Mouse (Mus musculus) mouse embryonic stem cell (cell line): ENCODE results near the gene Chd4.
"Not testable (repeated sequence)": the region's sequence is repeated elsewhere in the genome, so short reads cannot be mapped to it uniquely, and the experiment has no call there.

ENCODE experiments used
- in situ Hi-C, 2 experiments: fragments of 300-500 bp; cut with MboI; formaldehyde crosslinking; loops; 1 replicate in 1 of 2; 3 replicates in 1 of 2; pipeline ENCODE4 v1.14.3; 2019 to 2020; ENCODE audit warnings: low sequenced_read_pairs in 2 of 2, low pct_unique_long_range_greater_than_20kb in 1 of 2, mixed read lengths in 1 of 2; ENCODE audit not compliant: unreplicated experiment in 1 of 2

The Chd4 gene

DNA sequence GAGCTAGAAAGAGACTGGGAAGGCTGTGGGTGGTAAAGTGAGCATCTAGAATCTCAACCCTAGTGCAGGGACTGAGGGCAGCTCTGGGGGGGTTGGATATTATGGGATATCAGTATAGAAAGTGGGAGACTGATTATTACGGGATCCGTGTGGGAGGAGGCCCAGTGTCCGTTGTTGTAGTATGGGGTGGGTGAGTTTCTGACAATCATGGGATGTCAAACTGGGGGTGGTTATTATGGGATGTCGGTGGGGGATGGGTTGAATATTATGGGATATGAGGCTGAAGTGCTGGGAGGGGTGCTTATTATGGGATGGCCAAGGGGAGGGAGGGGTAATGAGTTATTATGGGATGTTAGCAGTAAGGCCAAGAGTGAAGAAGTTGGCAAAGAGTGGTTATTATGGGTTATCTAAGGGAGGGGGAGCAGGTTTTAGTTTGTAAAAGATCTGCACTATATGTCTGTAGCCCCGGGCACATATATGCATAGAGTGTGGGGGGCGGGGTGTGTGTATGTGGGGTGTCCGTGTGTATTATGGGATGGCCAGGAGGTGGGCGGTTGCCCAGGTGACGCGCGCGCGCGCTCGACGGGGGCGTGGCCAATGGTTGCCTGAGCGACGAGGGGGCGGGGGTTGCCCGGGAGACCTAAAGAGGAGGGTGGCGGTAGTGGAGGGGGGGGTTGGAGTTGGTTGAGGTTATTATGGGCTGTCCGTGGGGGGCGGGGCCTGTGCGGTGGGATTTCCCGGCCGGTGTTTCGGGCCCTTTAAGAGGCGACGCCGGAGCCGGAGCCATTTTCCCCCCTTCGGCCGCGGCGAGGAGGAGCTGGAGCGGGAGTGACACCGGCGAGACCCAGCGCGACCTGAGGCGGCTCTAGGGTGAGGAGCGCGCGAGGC, at the start of gene Chd4:
Gene Chd4, plus strand, starts transcription at position 591 of the 888 bp plus-strand sequence.
- in situ Hi-C loops = no loop called here

DNA sequence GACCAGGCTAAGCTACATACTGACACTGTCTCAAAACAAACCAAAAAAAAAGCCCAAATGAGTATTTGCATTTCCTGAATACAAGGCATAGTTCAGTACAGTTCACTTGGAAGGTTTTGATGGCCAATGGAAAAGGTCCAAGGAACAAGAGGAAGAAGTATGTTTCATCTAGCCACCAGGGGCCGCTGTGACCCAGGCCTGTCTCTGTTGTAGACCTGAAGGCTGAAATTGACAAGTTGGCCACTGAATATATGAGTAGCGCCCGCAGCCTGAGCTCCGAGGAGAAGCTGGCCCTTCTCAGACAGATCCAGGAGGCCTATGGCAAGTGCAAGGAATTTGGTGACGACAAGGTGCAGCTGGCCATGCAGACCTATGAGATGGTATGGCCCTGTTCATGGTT, 49.1 kb upstream of the Chd4 start:
- in situ Hi-C loops = no loop called here

DNA sequence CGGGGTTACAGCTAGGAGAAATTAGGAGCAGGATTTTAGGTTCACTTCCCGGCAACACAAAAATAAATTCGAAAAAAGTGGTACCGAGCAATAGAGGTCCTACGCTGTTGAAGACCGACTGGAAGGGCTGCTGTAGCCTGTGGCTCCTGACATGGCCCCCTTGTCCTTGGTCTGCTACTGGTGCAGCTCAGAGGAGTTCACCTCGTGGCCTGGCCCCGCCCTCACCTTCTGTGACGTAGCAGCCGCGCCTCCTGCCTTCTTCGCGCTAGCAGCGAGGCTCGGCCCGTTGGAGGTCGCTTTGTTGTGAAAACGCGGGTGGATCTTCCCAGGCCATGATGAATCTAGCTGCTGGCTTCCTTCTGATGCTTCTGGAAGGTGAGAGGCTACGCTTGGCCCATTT, 46.1 kb upstream of the Chd4 start, which contains the start of gene Acrbp:
Gene Acrbp, plus strand, starts transcription at position 12 of the 400 bp plus-strand sequence.
- in situ Hi-C loops = no loop called here

DNA sequence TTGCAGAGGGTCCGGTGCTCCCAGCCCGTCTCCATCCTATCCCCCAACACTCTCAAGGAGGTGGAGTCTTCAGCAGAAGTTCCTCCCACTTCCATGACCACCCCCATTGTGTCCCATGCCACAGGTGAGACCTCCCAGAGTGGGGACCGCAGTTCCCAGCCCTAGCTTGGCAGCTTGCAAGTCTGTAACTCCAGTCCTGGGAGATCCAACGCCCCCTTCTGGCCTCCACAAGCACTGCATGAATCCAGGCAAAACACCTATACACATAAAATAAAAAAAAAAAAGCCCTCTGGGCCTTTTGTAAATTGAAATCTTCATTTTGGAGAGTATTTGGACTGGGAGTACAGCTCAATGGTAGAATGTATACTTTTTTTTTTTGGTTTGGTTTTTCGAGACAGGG, 44.5 kb upstream of the Chd4 start:
- in situ Hi-C loops = no loop called here

DNA sequence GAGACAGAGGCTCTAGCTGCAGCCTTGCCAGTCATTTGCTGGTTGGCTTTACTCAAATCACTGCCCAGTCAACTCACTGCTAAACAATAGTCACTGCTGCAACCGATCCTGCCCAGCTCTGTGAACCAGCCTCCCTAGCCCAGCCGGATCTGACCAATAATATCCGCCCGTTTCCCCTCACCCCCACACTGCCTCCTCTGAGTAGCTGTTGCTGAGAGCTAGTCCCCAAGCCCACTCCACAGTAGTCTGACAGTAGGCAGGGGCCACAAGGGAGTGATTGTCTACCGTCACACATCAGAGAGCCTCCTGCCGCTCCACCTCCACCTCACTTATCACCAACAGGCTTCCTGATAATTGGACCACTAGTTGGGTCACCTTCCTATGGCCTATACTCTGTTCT, 34.3 kb upstream of the Chd4 start:
- in situ Hi-C loops = no loop called here

DNA sequence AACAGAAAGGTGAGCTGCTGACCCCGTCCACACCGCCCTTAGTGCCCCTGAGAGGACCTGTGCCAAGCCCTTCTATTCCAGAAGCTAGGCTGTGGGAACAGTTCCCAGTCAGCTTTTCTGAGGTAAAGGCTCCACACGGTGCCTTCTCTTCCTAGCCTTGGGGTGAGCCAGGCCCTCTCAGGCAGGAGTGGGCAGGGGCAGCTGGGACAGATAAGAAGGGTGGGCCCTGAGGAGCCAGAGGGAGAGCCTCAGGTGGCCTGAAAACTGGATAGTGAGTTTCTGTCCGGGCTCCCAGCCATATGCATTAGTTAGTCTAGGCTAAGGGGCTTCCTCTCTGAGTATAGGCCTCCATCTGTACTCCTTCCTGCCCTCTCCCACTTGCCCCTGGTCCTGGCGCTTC, 33.3 kb upstream of the Chd4 start:
- in situ Hi-C loops = no loop called here

DNA sequence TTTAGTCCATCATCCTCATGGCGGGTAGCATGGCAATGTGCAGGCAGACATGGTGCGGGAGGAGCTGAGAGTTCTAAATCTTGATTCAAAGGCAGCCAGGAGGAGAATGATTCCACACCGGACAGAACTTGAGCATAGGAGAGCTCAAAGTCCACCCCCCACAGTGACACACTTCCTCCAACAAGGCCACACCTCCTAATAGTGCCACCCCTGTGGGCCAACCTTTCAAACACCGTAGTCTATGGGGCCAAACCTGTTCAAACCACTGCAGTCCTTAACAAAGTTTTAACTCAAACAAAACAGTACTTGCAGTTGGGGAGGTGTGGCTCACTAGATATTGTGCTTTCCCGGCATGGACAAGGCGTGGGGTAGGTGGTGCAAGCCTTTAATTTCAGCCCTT, 31.9 kb upstream of the Chd4 start:
- in situ Hi-C loops = no loop called here

DNA sequence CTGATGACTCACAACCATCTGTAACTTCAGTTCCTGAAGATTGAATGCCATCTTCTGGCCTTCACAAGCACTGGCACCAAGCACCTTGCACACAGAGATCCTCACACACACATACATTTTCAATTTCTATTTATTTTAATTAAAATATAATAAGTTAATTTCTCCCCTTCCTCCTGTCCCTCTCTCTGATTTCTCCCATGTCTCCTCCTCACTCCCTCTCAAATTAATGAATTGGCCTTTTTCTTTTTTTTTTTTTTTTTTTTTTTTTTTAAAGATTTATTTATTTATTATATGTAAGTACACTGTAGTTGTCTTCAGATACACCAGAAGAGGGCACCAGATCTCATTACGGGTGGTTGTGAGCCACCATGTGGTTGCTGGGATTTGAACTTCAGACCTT, 30.6 kb upstream of the Chd4 start:
- in situ Hi-C loops = not testable (repeated sequence)

DNA sequence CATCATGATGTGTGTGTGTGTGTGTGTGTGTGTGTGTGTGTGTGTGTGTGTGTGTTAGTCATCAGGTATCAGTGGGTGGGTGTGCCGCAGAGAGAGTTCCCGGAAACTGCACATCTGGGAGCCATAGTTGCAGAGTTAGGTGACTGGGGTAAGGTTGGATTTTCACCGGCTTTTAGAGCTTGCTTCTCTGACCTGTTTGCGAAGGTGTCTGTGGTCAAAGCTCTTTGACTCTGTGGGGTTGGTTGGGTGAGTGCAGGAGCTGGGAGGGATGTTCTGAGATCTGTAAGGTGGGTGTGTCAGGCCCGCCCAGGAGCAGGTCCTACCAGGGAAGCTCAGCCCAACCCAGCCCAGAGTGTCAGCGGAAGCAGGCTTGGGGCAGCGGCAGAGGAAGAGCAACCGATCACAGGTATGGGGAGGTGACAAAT, 28.2 kb upstream of the Chd4 start, which contains the start of gene Lpar5:
Gene Lpar5, plus strand, starts transcription at position 350 of the 425 bp plus-strand sequence.
- in situ Hi-C loops = no loop called here

DNA sequence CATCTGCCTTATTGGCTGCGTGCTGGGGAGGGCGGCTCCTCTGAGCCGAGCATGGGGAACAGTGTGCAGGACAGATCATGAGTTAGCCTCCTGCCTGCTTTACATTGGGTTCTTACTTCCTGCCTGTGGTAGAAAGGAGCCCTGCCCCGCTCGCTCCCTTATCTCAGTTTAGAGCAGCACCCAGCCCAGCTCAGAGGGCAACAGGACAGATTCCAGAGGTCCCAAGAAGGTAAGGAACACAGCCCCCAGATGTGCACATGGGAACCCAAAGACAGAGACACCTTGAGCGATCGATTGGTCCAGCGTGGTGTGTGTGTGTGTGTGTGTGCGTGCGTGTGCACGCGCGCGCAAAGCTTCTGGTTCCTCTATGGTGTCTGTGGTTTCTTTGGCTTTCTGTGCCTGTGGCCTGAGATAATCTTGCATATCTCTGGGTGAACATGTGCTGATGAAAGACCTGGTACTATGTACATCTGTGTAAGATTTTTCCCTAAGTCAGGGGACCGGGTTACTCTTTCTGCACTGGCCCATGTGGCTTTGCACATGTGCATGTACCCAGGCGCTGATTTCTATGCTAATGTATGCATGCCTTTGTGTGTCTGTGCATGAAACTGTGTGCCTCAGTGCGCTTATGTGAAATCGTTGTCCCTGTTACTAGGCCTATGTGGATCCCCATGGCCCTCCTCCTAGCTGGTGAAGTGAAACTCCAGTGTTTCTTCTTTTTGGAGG, 24.4 kb upstream of the Chd4 start:
- in situ Hi-C loops = no loop called here

DNA sequence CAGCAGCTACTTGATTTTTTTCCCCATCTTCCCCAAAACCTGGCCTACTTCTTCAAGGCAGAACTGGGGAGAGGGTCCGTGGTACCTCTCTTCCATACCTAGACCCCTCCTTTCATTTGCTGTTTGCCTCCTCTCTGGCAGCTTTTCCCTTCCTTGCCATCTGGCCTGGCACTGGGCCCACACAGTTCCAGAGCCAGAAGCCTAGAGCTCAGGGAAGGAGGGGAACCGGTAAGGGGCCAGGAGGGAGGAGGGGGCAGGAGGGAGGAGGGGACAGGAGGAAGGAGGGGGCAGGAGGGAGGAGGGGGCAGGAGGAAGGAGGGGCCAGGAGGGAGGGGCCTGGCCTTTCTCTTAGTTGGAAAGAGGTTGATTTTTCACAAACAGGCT, 23.9 kb upstream of the Chd4 start:
- in situ Hi-C loops = no loop called here

DNA sequence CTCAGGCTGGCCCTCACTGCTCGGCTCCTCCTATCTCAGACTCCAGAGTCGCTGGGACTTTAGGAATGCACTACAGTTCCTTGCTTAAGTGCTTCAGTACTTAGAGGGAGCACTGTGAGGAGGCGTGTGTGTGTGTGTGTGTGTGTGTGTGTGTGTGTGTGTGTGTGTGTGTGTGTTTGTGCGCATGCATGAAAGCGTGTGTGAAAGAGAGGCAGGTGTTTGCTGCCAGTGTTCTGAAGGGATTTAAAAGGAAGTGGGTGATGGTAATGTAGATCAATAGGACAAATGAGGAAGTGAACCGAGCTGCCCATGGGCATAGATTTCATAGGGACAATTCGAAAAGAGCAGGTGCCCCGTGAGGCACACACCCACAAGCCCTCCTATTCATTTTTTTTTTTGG, 22.0 kb upstream of the Chd4 start:
- in situ Hi-C loops = no loop called here

DNA sequence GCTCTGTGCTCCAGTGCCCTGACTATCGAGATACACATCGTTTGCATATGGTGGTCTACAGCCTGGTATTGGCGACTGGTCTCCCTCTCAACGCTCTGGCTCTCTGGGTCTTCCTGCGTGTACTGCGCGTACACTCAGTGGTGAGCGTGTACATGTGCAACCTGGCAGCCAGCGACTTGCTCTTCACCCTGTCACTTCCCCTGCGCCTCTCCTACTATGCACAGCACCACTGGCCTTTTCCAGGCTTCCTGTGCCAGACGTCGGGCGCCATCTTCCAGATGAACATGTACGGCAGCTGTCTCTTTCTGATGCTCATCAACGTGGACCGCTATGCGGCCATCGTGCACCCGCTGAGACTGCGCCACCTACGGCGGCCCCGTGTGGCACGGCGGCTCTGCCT, 14.4 kb upstream of the Chd4 start:
- in situ Hi-C loops = no loop called here

DNA sequence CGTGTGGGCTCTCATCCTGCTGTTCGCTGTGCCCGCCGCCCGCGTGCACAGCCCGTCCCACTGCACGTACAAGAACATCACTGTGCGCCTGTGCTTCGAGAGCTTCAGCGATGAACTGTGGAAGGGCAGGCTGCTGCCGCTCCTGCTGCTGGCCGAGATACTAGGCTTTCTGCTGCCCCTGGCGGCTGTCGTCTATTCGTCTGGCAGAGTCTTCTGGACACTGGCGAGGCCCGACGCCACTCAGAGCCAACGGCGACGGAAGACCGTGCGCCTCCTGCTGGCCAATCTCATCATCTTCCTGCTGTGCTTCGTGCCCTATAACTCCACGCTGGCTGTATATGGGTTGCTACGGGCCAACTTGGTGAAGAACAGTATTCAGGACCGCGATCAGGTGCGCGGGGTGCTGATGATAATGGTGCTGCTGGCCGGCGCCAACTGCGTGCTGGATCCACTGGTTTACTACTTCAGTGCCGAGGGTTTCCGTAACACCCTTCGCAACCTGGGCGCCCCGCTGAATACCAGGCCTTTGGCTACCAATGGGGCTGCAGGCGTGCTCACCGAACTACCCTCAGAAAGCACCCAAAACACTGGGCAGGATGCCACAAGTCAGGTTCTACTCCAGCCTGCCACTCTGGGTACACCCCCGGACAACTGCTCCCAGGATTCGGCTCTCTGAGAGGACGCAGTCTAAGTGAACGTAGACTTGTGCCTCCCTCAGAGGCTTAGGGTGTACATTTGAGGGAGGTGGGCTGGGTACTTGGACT, 13.8 kb upstream of the Chd4 start:
- in situ Hi-C loops = no loop called here

DNA sequence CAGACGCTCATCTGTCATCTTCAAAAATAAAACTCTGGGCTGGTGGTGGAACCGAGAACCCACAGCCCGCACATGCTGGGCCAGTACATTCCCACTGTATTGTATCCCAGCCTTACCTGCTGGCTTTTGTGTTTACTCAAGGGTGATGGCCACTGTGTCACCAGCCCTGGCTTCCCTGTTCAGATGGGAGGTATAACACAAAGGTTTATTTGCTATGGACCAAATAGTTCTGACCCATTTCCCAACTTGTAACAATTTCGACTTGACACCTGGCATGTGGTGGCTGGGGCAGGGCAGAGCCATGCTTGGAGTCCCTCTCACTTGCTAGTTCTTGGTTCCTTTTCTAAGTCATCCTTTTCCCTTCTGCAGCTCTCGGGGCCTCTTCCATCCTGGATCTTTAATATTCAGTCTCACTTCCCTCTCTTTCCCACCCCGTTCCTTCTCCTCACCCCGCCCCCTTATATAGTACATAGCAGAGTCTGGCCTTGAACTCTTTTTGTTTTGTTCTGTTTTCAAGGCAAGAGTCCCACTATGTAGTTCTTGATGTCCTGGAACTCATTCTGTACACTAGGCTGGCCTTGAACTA, 12.9 kb upstream of the Chd4 start:
- in situ Hi-C loops = no loop called here

DNA sequence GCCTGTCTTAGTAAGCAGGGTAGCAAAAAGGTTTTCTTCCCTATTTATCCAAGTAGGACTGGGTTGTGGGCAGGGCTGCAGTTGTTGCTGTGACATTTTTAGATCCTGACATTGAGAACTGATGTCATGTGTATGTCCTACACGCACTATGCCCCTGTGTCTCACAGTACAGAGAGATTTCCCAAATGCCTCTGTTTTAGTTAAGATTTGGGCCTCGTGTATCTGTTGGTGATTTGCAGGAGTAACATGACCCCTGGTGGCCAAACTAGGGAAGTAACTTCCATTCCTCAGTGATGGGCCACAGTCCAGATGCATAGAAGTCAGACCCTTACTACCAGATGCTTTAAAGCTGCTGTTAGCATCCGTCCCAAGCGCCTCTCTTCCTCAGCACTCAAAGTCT, 11.4 kb upstream of the Chd4 start:
- in situ Hi-C loops = no loop called here

DNA sequence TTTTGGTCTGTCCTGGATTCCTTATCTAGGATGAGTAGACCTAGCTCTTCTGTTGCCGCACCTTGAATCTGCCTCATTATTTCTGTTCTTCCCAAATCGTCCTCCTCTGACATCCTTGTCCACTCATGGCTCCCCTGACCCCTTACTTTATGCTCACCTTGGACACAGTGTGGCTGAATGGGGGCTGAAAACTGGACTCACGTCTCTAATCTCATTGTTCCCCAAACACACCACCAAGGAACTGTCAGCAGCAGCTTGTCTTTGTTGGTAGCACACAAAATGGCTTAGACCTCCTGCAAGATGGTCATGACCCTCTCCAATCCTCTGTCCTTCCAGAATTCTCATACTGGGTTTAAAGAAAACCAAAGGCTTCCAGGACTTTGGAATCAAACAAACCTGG, 7.8 kb upstream of the Chd4 start:
- in situ Hi-C loops = no loop called here

DNA sequence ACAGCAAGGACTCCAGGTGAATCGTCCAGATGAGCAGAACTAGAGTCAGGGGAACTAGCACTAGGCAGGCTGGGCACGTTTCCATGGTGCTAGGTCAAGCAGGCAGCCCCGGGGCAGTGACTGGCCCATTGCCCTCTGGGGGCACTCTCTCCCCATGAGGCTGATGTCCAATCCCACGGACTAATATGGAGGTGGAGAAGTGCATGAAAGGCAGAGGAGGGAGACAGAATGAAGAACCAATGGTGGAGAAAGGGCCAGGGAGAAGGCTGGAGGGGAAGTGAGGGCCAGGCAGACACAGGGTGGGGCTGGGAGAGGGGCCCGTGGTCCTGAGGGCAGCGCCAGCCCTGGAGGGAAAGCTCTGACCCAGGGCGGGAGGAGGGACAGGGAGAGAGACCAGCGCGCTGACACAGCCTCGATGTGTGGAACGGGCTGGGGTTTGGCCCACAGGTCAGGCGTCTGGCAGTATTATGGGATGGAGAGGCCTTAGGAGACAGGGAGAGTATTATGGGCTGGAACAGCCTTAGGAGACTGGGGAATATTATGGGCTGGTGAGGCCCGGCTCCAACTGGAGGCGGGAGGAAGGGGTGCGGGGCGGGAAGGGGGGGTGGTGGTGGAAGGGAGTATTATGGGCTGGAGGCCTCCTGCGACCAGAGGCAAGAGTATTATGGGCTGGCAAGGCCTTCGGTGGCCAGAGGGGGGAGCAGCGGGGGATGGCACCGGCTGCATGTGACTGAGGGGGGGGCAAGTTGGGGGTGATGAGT, 7.0 kb upstream of the Chd4 start:
- in situ Hi-C loops = no loop called here
